Mouse (Mus musculus) hindbrain, embryonic 14.5 days (tissue): Measurements from ENCODE around the gene Vmn2r8. TPM values are rescaled to one million over a fixed set of nuclear protein-coding genes. Genes with fewer than 3 reads are reported as not detected.
"Not testable (repeated sequence)": the region's sequence is repeated elsewhere in the genome, so short reads cannot be mapped to it uniquely, and the experiment has no call there.

ENCODE experiments used
- ATAC-seq: fragments of 200-750 bp; cut with Nextera tagmentation; 2 replicates; pipeline ENCODE4 v1.8.0; 2017; ENCODE audit warnings: moderate number of reproducible peaks, mild to moderate bottlenecking, moderate TSS enrichment, moderate library complexity; ENCODE audit not compliant: low FRiP score
- DNase-seq: peaks from one replicate; pipeline ENCODE4 v3.0.0-alpha.2; 2015; ENCODE audit warnings: low spot score
- H3K27ac ChIP-seq: fragments of 300-500 bp; sonication (generic); 2 replicates; pipeline ENCODE4 v1.5.1; 2014; ENCODE audit warnings: mild to moderate bottlenecking, moderate library complexity
- H3K27me3 ChIP-seq: fragments of 300-500 bp; sonication (generic); 2 replicates; pipeline ENCODE4 v1.6.1; 2014; ENCODE audit warnings: mild to moderate bottlenecking, low read length, mixed read lengths; ENCODE audit not compliant: control insufficient read depth, insufficient read depth
- H3K36me3 ChIP-seq: fragments of 300-500 bp; sonication (generic); replicated peaks from 2 replicates; pipeline ENCODE4 v1.6.1; 2014; ENCODE audit not compliant: control insufficient read depth, insufficient read depth
- H3K4me1 ChIP-seq: fragments of 300-500 bp; sonication (generic); replicated peaks from 2 replicates; pipeline ENCODE4 v1.6.1; 2014; ENCODE audit warnings: antibody characterized with exemption, low read length, mixed read lengths; ENCODE audit not compliant: control insufficient read depth, insufficient read depth
- H3K4me2 ChIP-seq: fragments of 300-500 bp; sonication (generic); replicated peaks from 2 replicates; pipeline ENCODE4 v1.6.1; 2014; ENCODE audit warnings: mild to moderate bottlenecking, moderate library complexity
- H3K4me3 ChIP-seq: fragments of 300-500 bp; sonication (generic); replicated peaks from 2 replicates; pipeline ENCODE4 v1.5.1; 2014; ENCODE audit warnings: mild to moderate bottlenecking, low read length
- H3K9ac ChIP-seq: fragments of 300-500 bp; sonication (generic); 2 replicates; pipeline ENCODE4 v1.6.1; 2014
- H3K9me3 ChIP-seq: fragments of 300-500 bp; sonication (generic); 2 replicates; pipeline ENCODE4 v1.6.1; 2016; ENCODE audit warnings: low read length; ENCODE audit not compliant: control insufficient read depth
- WGBS: fragments of 180-500 bp; shearing (Covaris S2); extraction: QIAGEN DNeasy Blood & Tissue Kit; methylation state at CpG from one replicate; pipeline ENCODE4 v1.1.7; 2014; 5-methylcytosine and 5-hydroxymethylcytosine counted together
- polyA plus RNA-seq: library from polyadenylated mRNA; unstranded; fragments of >200 nt; fragmentation: Nextera tagmentation; extraction: Ambion mirVana; gene quantifications from 2 replicates; pipeline ENCODE4 v1.2.1, GENCODE M21; 2014

The Vmn2r8 gene
- not detected in 2 replicates for polyA plus RNA-seq

- H3K4me1 ChIP-seq, H3K9me3 ChIP-seq, H3K36me3 ChIP-seq, H3K9ac ChIP-seq, ATAC-seq, H3K4me3 ChIP-seq, DNase-seq, H3K27me3 ChIP-seq, H3K27ac ChIP-seq, H3K4me2 ChIP-seq: not testable (repeated sequence)
- WGBS: 81% methylated on average over 2 of the region's 2 CpGs
These were observed at the start of gene Vmn2r8 for GRCm38 (mm10) chr5:108808750-108809149. Vmn2r8 (minus strand) TSS chr5:108808850.

- not testable (repeated sequence) for ATAC-seq
- WGBS: 75% methylated on average over 1 of the region's 1 CpGs
These were observed 43.9 kb upstream of the Vmn2r8 start, which contains the start of gene Vmn2r9 for GRCm38 (mm10) chr5:108852501-108852900. Vmn2r9 (minus strand) TSS chr5:108852601.

GRCm38 (mm10) chr5:108849466-108849865 is 40.8 kb upstream of the Vmn2r8 start:
- Histone ChIP-seq H3K27ac (no peak overlapping the region), H3K4me1 (no peaks in the 10 kb centered on the region), H3K4me2 (no peak overlapping the region), H3K9ac (no peak overlapping the region), H3K36me3 (no peaks in the 10 kb centered on the region), H3K9me3 (no peaks in the 10 kb centered on the region), H3K4me3 (no peak overlapping the region), H3K27me3 (no peaks in the 10 kb centered on the region)
- ATAC-seq (no peak), DNase-seq (no peak)
- 28% methylated on average over 1 of the region's 1 CpGs for WGBS

More at GRCm38 (mm10) chr5:108852501-108852900, 43.9 kb upstream of the Vmn2r8 start, which contains the start of gene Vmn2r9:
- not testable (repeated sequence) for H3K9me3 ChIP-seq, H3K4me3 ChIP-seq, H3K4me1 ChIP-seq, H3K9ac ChIP-seq, H3K36me3 ChIP-seq, H3K27me3 ChIP-seq, H3K27ac ChIP-seq, DNase-seq, H3K4me2 ChIP-seq

DNA sequence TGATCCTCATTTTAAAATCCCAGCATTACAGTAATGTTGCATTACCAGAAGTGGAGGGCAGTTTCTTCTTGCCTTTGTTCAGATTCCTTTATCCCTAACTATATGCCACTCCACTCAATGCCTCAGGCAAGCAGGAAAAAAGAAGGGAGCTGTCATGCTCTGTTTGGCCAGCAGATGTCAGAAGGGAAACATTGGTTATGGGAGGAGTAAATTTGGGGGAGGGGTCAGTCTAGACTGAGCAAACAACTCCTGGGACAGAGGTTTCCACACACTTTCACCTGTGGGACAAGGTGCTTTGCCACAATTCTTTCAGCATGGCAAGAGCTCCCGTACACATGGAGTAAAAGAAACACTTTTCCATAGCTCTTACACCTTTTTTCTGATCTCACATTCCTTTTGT is 27.5 kb upstream of the Vmn2r8 start:
- H3K27me3 ChIP-seq: no peaks in the 10 kb centered on the region
- WGBS: 80% methylated on average over 1 of the region's 1 CpGs
- H3K4me3 ChIP-seq: no peak overlapping the region
- no peak overlapping the region for H3K4me2 ChIP-seq
- H3K27ac ChIP-seq: no peak overlapping the region
- DNase-seq (peak; percentile 30), ATAC-seq (no peak)
- no peaks in the 10 kb centered on the region for H3K36me3 ChIP-seq
- H3K9me3 ChIP-seq: no peaks in the 10 kb centered on the region
- no peak overlapping the region for H3K9ac ChIP-seq
- H3K4me1 ChIP-seq: no peaks in the 10 kb centered on the region

DNA sequence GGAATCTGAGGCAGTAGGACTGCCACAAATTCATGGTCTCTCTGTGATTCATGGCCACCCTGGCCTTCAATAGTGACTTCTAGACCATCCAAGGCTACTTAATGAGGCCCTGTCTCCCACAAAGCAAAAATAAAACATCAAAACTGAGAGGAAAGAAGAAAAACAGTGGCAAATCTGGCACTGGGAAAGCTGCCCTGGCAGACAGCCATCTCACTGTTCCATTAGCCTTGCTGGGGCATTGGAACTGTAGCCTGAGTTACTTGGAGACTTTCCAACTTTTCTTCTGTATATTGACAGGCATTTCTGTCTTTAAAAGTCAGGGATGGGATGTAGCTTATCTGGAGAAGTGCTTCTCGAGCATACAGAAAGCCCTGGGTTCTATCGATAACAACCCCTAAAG is 14.6 kb upstream of the Vmn2r8 start:
- Histone ChIP-seq H3K4me1 (no peaks in the 10 kb centered on the region), H3K27ac (no peak overlapping the region), H3K36me3 (no peaks in the 10 kb centered on the region), H3K9ac (no peak overlapping the region), H3K27me3 (no peaks in the 10 kb centered on the region), H3K4me3 (no peak overlapping the region), H3K9me3 (no peaks in the 10 kb centered on the region), H3K4me2 (no peak overlapping the region)
- 82% methylated on average over 2 of the region's 2 CpGs for WGBS
- DNase-seq: no peak
- no peak for ATAC-seq

- WGBS: 60% methylated on average over 1 of the region's 1 CpGs
- no peaks in the 10 kb centered on the region for H3K9me3 ChIP-seq
- H3K9ac ChIP-seq: no peak overlapping the region
- no peaks in the 10 kb centered on the region for H3K4me1 ChIP-seq
- no peaks in the 10 kb centered on the region for H3K36me3 ChIP-seq
- H3K27me3 ChIP-seq: no peaks in the 10 kb centered on the region
- ATAC-seq (no peak), DNase-seq (no peak)
- no peak overlapping the region for H3K4me3 ChIP-seq
- no peak overlapping the region for H3K4me2 ChIP-seq
- no peak overlapping the region for H3K27ac ChIP-seq
These were observed 5.0 kb downstream of the Vmn2r8 start for GRCm38 (mm10) chr5:108803646-108804045.

DNA sequence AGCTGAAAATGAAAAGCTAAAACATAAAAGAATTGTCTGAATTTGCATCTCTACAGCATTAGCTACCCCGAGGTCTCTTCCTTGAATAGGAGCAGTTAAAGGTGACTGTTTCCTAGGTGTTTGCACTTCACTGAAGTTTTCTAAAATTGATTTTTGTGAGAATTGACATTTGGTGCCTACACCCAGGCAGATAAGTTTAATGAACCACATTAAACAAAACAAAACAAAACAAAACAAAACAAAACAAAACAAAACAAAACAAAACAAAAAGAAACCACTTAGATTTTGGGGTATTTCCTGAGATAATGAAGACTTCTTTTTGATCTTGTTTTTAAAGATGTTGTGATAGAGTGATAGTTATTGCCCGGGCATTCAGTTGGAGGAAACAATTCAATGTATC is 13.4 kb downstream of the Vmn2r8 start, which contains the start of gene Tmed11:
Tmed11 (minus strand) TSS at position 101 of the 400 bp plus-strand sequence.
- H3K36me3 ChIP-seq, H3K27me3 ChIP-seq, DNase-seq, H3K9me3 ChIP-seq, ATAC-seq, H3K4me1 ChIP-seq, H3K4me2 ChIP-seq, H3K4me3 ChIP-seq, H3K9ac ChIP-seq, H3K27ac ChIP-seq: not testable (repeated sequence)
- 64% methylated on average over 2 of the region's 2 CpGs for WGBS

GRCm38 (mm10) chr5:108790385-108790784 is 18.3 kb downstream of the Vmn2r8 start:
- H3K4me2 ChIP-seq, H3K36me3 ChIP-seq, H3K9me3 ChIP-seq, H3K27me3 ChIP-seq, ATAC-seq, H3K4me3 ChIP-seq, H3K4me1 ChIP-seq, DNase-seq, H3K27ac ChIP-seq, H3K9ac ChIP-seq: not testable (repeated sequence)
- 44% methylated on average over 1 of the region's 1 CpGs for WGBS

DNA sequence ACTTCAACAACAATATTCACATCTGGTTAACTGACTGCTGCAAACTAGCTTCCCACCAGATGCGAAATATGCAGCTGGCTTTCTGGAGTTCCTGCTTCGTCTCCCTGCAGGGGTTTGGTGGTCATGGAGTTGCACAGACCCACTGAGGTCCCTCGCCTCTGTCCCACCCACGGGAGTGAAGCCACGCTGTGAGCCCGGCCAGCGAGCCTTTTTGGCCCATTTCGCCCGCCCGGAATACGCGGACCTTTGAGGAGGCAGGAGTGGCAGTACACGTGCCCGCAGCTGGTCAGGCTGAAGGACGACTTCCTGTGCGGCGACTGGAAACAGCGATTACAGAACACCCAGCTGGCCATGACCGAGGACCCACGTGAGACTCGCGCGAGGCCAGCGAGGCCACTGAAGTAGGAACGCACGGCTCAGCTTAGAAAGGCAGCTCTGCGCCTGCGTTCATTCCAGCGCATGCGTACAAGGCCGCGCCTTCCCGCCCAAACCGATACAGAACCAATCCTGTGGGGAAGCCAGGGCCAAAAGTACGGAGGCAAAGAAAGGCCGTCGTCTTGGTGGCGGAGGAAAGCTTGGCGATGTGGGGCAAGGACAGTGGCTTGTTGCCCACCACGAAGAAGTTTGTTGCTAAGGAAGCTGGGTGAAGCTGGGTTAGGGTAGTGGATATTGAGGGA is 33.9 kb downstream of the Vmn2r8 start, which contains the start of gene Rnf212:
Rnf212 (minus strand) TSS at position 353 of the 677 bp plus-strand sequence.
- ATAC-seq (no peak), DNase-seq (no peak)
- Histone ChIP-seq H3K27ac (no peak within 1 kb of the TSS), H3K4me1 (no peaks in the 10 kb centered on the region), H3K36me3 (no peaks in the 10 kb centered on the region), H3K4me3 (no peak within 1 kb of the TSS), H3K9me3 (no peaks in the 10 kb centered on the region), H3K4me2 (no peak within 1 kb of the TSS), H3K9ac (no peak within 1 kb of the TSS), H3K27me3 (no peaks in the 10 kb centered on the region)
- whole genome bisulfite sequencing: 77% methylated on average over 40 of the region's 40 CpGs
